Mouse (Mus musculus) activated CD4-positive, CD25-positive, alpha-beta regulatory T cell, adult 4 months (primary cell): ENCODE data around the gene Smok3a. TPM values are rescaled to one million over a fixed set of nuclear protein-coding genes. Genes with fewer than 3 reads are reported as not detected.

Experiments used
- polyA plus RNA-seq, 2 experiments: library from polyadenylated mRNA; unstranded; fragments of 100-300 nt; shearing (Covaris generic); gene quantifications; one replicate each; pipeline ENCODE4 v1.2.1; 2017

Gene Smok3a
- polyA plus RNA-seq, 2 experiments from 2014 or later, result not detected

Other genes with a start within 250 kb of the Smok3a start
- 1 to 10 TPM; 7.2 to 8.8 TPM for gene Ppp1r35, start 242.4 kb upstream of the Smok3a start, polyA plus RNA-seq
- gene Mepce, start 233.6 kb upstream of the Smok3a start, polyA plus RNA-seq, result 10 to 100 TPM; 22.4 to 26.9 TPM
- gene Zcwpw1, start 233.5 kb upstream of the Smok3a start, polyA plus RNA-seq, result 10 to 100 TPM in 1 of 2 experiments, 1 to 10 TPM in 1; 5.9 to 10.9 TPM
- not detected for gene Pilra, start 185.0 kb upstream of the Smok3a start, polyA plus RNA-seq
- 1 to 10 TPM in 1 of 2 experiments, not detected in 1; 1.6 TPM for gene Pilrb1, start 163.2 kb upstream of the Smok3a start, polyA plus RNA-seq
- not detected for gene Pilrb2, start 149.4 kb upstream of the Smok3a start, polyA plus RNA-seq
- gene Cyp3a13, start 99.6 kb upstream of the Smok3a start, polyA plus RNA-seq, result not detected
- not detected for gene Gjc3, start 58.2 kb upstream of the Smok3a start, polyA plus RNA-seq
- under 1 TPM in 1 of 2 experiments, not detected in 1; 0.28 TPM for gene Azgp1, start 39.7 kb upstream of the Smok3a start, polyA plus RNA-seq
- gene Smok3b, start 168 bp downstream of the Smok3a start, polyA plus RNA-seq, result not detected
- gene Smok3c, start 31.9 kb downstream of the Smok3a start, polyA plus RNA-seq, result not detected
- 10 to 100 TPM; 10.9 to 11.8 TPM for gene Zkscan1, start 63.8 kb downstream of the Smok3a start, polyA plus RNA-seq
- gene Zscan21, start 95.6 kb downstream of the Smok3a start, polyA plus RNA-seq, result 10 to 100 TPM; 17.9 TPM
- 10 to 100 TPM; 13.4 to 13.5 TPM for gene Zfp113, start 134.5 kb downstream of the Smok3a start, polyA plus RNA-seq
- 100 to 1,000 TPM; 188 to 252 TPM for gene Cops6, start 139.8 kb downstream of the Smok3a start, polyA plus RNA-seq
- 1 to 10 TPM; 4.8 to 5.4 TPM for gene Ap4m1, start 150.7 kb downstream of the Smok3a start, polyA plus RNA-seq
- 10 to 100 TPM; 57.5 to 61.8 TPM for gene Mcm7, start 151.2 kb downstream of the Smok3a start, polyA plus RNA-seq
- gene Taf6, start 166.2 kb downstream of the Smok3a start, polyA plus RNA-seq, result 10 to 100 TPM; 54.1 to 59.3 TPM
- 10 to 100 TPM; 38.4 to 55.4 TPM for gene Cnpy4, start 166.2 kb downstream of the Smok3a start, polyA plus RNA-seq
- gene Mblac1, start 173.1 kb downstream of the Smok3a start, polyA plus RNA-seq, result under 1 TPM; 0.42 to 0.51 TPM
- under 1 TPM; 0.16 to 0.18 TPM for gene Nxpe5, start 204.6 kb downstream of the Smok3a start, polyA plus RNA-seq
- gene Lamtor4, start 234.2 kb downstream of the Smok3a start, polyA plus RNA-seq, result 100 to 1,000 TPM; 112 to 123 TPM
- gene BC037034, start 242.8 kb downstream of the Smok3a start, polyA plus RNA-seq, result 1 to 10 TPM; 3.9 to 4.7 TPM